Mouse (Mus musculus) liver, embryonic 12.5 days (tissue): Measurements from ENCODE around the gene Skor1. TPM values are rescaled to one million over a fixed set of nuclear protein-coding genes. Genes with fewer than 3 reads are reported as not detected.

Experiments used
- ATAC-seq: fragments of 200-750 bp; cut with Nextera tagmentation; 2 replicates; pipeline ENCODE4 v1.8.0; 2017; ENCODE audit warnings: moderate number of reproducible peaks, mild to moderate bottlenecking, moderate library complexity
- H3K27ac ChIP-seq: fragments of 300-500 bp; sonication (generic); 2 replicates; pipeline ENCODE4 v1.5.1; 2016; ENCODE audit warnings: mild to moderate bottlenecking
- H3K27me3 ChIP-seq: fragments of 300-500 bp; sonication (generic); replicated peaks from 2 replicates; pipeline ENCODE4 v1.6.1; 2016; ENCODE audit warnings: mild to moderate bottlenecking, moderate library complexity
- H3K36me3 ChIP-seq: fragments of 300-500 bp; sonication (generic); 2 replicates; pipeline ENCODE4 v1.6.1; 2016; ENCODE audit warnings: mild to moderate bottlenecking, moderate library complexity
- H3K4me1 ChIP-seq: fragments of 300-500 bp; sonication (generic); 2 replicates; pipeline ENCODE4 v1.6.1; 2016
- H3K4me2 ChIP-seq: fragments of 300-500 bp; sonication (generic); 2 replicates; pipeline ENCODE4 v1.6.1; 2016; ENCODE audit warnings: mild to moderate bottlenecking, moderate library complexity
- H3K4me3 ChIP-seq: fragments of 300-500 bp; sonication (generic); 2 replicates; pipeline ENCODE4 v1.5.1; 2016; ENCODE audit warnings: mild to moderate bottlenecking, moderate library complexity
- H3K9ac ChIP-seq: fragments of 300-500 bp; sonication (generic); 2 replicates; pipeline ENCODE4 v1.6.1; 2016; ENCODE audit warnings: mild to moderate bottlenecking, moderate library complexity
- H3K9me3 ChIP-seq: fragments of 300-500 bp; sonication (generic); replicated peaks from 2 replicates; pipeline ENCODE4 v1.6.1; 2016; ENCODE audit warnings: mild to moderate bottlenecking, moderate library complexity
- WGBS: fragments of 180-500 bp; shearing (Covaris S2); methylation state at CpG from one replicate; pipeline ENCODE4 v1.1.7; 2016; ENCODE audit not compliant: insufficient replicate concordance; 5-methylcytosine and 5-hydroxymethylcytosine counted together
- polyA plus RNA-seq: library from polyadenylated mRNA; unstranded; fragments of >200 nt; fragmentation: Nextera tagmentation; extraction: Ambion mirVana; gene quantifications from 2 replicates; pipeline ENCODE4 v1.2.1, GENCODE M21; 2016

The Skor1 gene
- polyA plus RNA-seq, 1 experiment from 2014 or later = not detected

- no peaks in the 10 kb centered on the region for H3K36me3 ChIP-seq
- 0 out of 2 replicates have a peak, but pooled peaks cover 4% of the 10 kb centered on the region for H3K27me3 ChIP-seq
- H3K4me1 ChIP-seq = peaks cover 12% of the 10 kb centered on the region
- peak overlapping the region; percentile 77 for H3K4me2 ChIP-seq
- 6% methylated on average over 30 of the region's 30 CpGs for WGBS
- no peak overlapping the region for H3K27ac ChIP-seq
- peak; percentile 85 for ATAC-seq
- peak overlapping the region; percentile 45 for H3K9ac ChIP-seq
- H3K4me3 ChIP-seq = peak overlapping the region; percentile 50
- H3K9me3 ChIP-seq = no peaks in the 10 kb centered on the region
Observed at GRCm38 (mm10) chr9:63123451-63124438, 25.0 kb downstream of the Skor1 start.

- Histone ChIP-seq H3K36me3 (no peaks in the 10 kb centered on the region), H3K4me1 (peaks cover 12% of the 10 kb centered on the region), H3K4me2 (no peak overlapping the region), H3K27ac (no peak overlapping the region), H3K9ac (no peak overlapping the region), H3K9me3 (no peaks in the 10 kb centered on the region), H3K4me3 (no peak overlapping the region), H3K27me3 (0 out of 2 replicates have a peak, but pooled peaks cover 4% of the 10 kb centered on the region)
- 62% methylated on average over 8 of the region's 8 CpGs for WGBS
- ATAC-seq = no peak
Observed at GRCm38 (mm10) chr9:63122161-63122833, 26.5 kb downstream of the Skor1 start.

GRCm38 (mm10) chr9:63118385-63118784 is 30.4 kb downstream of the Skor1 start:
- no peak overlapping the region for H3K4me3 ChIP-seq

GRCm38 (mm10) chr9:63112514-63112913 is 36.2 kb downstream of the Skor1 start:
- Histone ChIP-seq H3K9ac (no peak overlapping the region), H3K27ac (no peak overlapping the region), H3K9me3 (no peaks in the 10 kb centered on the region), H3K36me3 (no peaks in the 10 kb centered on the region), H3K4me2 (no peak overlapping the region), H3K4me3 (no peak overlapping the region), H3K27me3 (peaks cover 18% of the 10 kb centered on the region), H3K4me1 (peaks cover 10% of the 10 kb centered on the region)
- WGBS = 42% methylated on average over 3 of the region's 3 CpGs
- no peak for ATAC-seq

More at GRCm38 (mm10) chr9:63118385-63118784, 30.4 kb downstream of the Skor1 start:
- no peak for ATAC-seq
- H3K4me1 ChIP-seq = peaks cover under 1% of the 10 kb centered on the region; the same call in 1 of the 2 replicates
- H3K9me3 ChIP-seq = no peaks in the 10 kb centered on the region
- H3K4me2 ChIP-seq = no peak overlapping the region
- no peaks in the 10 kb centered on the region for H3K36me3 ChIP-seq
- 62% methylated on average over 5 of the region's 5 CpGs for WGBS
- no peak overlapping the region for H3K27ac ChIP-seq
- no peaks in the 10 kb centered on the region for H3K27me3 ChIP-seq
- no peak overlapping the region for H3K9ac ChIP-seq

- no peaks in the 10 kb centered on the region for H3K9me3 ChIP-seq
- no peaks in the 10 kb centered on the region for H3K36me3 ChIP-seq
- 64% methylated on average over 2 of the region's 2 CpGs for WGBS
- H3K4me1 ChIP-seq = peaks cover 10% of the 10 kb centered on the region
- no peak overlapping the region for H3K9ac ChIP-seq
- peaks cover 18% of the 10 kb centered on the region for H3K27me3 ChIP-seq
- peak overlapping the region; percentile 58; the same call in 1 of the 2 replicates for H3K4me2 ChIP-seq
- H3K27ac ChIP-seq = 0 out of 2 replicates have a peak overlapping the region, but pooled peaks have one; percentile 74
- no peak for ATAC-seq
- H3K4me3 ChIP-seq = no peak overlapping the region
Observed at GRCm38 (mm10) chr9:63109782-63110087, 39.0 kb downstream of the Skor1 start.

DNA sequence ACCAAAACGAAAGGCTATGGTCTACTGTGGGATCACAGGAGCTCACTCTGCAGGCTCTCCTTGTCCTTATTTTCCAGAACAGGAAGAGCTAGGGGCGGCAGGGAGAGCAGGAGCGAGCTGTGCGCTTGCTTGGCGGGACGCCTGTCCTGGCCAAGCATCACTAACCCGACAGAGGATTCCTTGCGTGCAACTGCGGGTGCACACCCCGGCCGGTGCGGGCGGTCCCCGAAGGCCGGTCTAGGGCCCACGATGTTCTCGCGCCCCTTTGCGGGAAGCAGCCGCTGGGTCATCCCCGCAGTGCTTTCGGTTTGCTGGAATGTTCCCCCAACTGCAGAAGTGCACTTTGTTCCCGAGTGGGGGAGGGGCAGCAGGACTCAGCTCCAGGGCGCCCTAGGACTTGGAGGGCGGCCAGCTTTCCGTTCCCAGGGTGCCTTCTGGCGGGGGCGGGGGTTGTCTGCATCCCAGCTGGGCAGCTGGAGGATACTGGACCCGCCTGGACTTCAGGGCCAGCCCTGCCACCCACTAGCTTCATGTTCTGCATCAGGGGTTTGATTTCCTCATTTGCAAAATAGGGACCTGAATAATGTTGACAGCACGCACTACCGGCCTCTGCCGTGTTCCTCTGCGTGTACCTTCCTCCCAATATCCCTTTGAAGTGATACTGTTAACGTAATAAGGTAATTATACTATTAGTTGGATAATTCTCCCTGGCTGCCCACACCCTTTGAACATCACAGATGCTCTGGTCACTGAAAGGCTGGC is 39.6 kb downstream of the Skor1 start:
- peak overlapping the region; percentile 58 for H3K4me2 ChIP-seq
- H3K4me1 ChIP-seq = peaks cover 10% of the 10 kb centered on the region
- H3K4me3 ChIP-seq = peak overlapping the region; percentile 49
- 3% methylated on average over 34 of the region's 34 CpGs for WGBS
- H3K27me3 ChIP-seq = peaks cover 18% of the 10 kb centered on the region
- ATAC-seq = peak; percentile 73
- H3K27ac ChIP-seq = peak overlapping the region; percentile 74
- H3K36me3 ChIP-seq = no peaks in the 10 kb centered on the region
- peak overlapping the region; percentile 48; the same call in 1 of the 2 replicates for H3K9ac ChIP-seq
- no peaks in the 10 kb centered on the region for H3K9me3 ChIP-seq

GRCm38 (mm10) chr9:63108580-63108979 is 40.2 kb downstream of the Skor1 start:
- peak overlapping the region; percentile 48; the same call in 1 of the 2 replicates for H3K9ac ChIP-seq
- H3K27ac ChIP-seq = peak overlapping the region; percentile 74
- H3K9me3 ChIP-seq = no peaks in the 10 kb centered on the region
- H3K4me1 ChIP-seq = peaks cover 10% of the 10 kb centered on the region
- peak overlapping the region; percentile 49 for H3K4me3 ChIP-seq
- WGBS = 46% methylated on average over 4 of the region's 4 CpGs
- no peaks in the 10 kb centered on the region for H3K36me3 ChIP-seq
- peaks cover 18% of the 10 kb centered on the region for H3K27me3 ChIP-seq
- no peak for ATAC-seq
- H3K4me2 ChIP-seq = peak overlapping the region; percentile 58

DNA sequence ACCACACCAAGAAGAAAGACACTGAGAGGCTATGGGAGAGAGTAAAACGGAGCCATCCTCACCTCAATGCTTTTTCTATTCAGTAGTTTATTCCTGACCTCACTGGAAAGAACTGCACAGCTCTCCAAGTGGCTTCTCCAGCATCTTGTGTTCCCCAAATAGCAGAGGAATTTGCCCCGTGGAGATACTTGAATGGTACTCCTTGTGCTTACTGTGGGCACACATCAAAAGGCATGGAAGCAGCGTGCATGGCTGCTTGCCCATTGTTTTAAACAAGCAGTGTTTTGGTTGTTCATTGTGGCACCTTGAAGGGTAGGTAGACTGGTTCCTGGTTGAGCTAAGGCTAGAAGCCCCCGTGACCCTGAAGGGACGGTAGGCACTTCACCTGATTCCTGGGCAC is 48.1 kb downstream of the Skor1 start:
- no peaks in the 10 kb centered on the region for H3K9me3 ChIP-seq
- no peaks in the 10 kb centered on the region for H3K36me3 ChIP-seq
- no peak overlapping the region for H3K27ac ChIP-seq
- no peak overlapping the region for H3K4me2 ChIP-seq
- H3K4me3 ChIP-seq = no peak overlapping the region
- ATAC-seq = no peak
- 77% methylated on average over 5 of the region's 5 CpGs for WGBS
- H3K9ac ChIP-seq = no peak overlapping the region
- no peaks in the 10 kb centered on the region for H3K4me1 ChIP-seq
- no peaks in the 10 kb centered on the region for H3K27me3 ChIP-seq

DNA sequence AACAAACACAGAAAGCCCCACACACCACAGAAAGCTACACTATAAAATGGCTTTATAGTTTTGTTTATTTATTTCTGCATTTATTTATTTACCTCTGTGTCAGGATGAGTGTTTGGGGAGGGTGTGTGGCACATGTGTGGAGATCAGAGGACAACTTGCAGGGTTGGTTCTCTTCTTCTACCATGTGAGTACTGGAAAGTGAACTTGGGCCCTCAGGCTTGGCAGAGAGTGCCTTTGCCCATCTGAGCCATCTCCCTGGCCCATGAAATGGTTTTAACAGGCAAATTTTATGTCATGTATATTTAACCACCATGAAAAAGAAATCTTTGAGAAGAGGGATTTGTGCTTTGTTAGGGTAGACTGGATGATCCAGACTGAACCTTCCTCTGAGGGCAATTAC is 48.9 kb downstream of the Skor1 start:
- no peak for ATAC-seq
- H3K4me1 ChIP-seq = no peaks in the 10 kb centered on the region
- H3K27me3 ChIP-seq = no peaks in the 10 kb centered on the region
- no peaks in the 10 kb centered on the region for H3K9me3 ChIP-seq
- no peak overlapping the region for H3K4me2 ChIP-seq
- H3K36me3 ChIP-seq = no peaks in the 10 kb centered on the region
- no peak overlapping the region for H3K9ac ChIP-seq
- no peak overlapping the region for H3K27ac ChIP-seq
- H3K4me3 ChIP-seq = no peak overlapping the region

- no peak for ATAC-seq
- H3K4me2 ChIP-seq = no peak overlapping the region
- H3K9ac ChIP-seq = no peak overlapping the region
- H3K4me3 ChIP-seq = no peak overlapping the region
- H3K27ac ChIP-seq = no peak overlapping the region
- WGBS = 64% methylated on average over 4 of the region's 4 CpGs
- no peaks in the 10 kb centered on the region for H3K36me3 ChIP-seq
- no peaks in the 10 kb centered on the region for H3K9me3 ChIP-seq
- no peaks in the 10 kb centered on the region for H3K27me3 ChIP-seq
- no peaks in the 10 kb centered on the region for H3K4me1 ChIP-seq
Observed at GRCm38 (mm10) chr9:63099344-63099743, 49.4 kb downstream of the Skor1 start.

DNA sequence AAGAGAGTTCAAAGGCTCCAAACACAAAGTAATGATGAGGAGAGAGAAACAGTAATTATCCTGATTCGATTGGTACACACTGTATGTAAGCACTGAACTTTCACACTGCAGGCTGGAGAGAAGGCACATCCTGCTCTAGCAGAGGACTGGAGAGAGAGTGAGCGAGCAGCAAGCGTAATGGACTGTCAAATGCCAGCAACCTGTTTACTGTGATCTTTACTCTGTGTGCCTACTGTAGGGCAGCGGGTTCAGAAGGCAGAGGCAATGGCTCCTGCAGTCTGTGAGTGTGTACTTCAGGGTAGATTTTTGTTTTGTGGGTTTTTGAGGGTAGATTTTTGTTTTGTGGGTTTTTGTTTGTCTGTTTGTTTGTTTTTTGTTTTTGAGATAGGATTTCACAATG is 49.9 kb downstream of the Skor1 start:
- Histone ChIP-seq H3K9me3 (no peaks in the 10 kb centered on the region), H3K27ac (no peak overlapping the region), H3K9ac (no peak overlapping the region), H3K4me3 (no peak overlapping the region), H3K4me2 (no peak overlapping the region), H3K4me1 (no peaks in the 10 kb centered on the region), H3K36me3 (no peaks in the 10 kb centered on the region), H3K27me3 (no peaks in the 10 kb centered on the region)
- 47% methylated on average over 4 of the region's 4 CpGs for WGBS
- no peak for ATAC-seq
